Mouse (Mus musculus) testis, adult 2 months (tissue): ENCODE data around the gene Mturn. TPM values are rescaled to one million over a fixed set of nuclear protein-coding genes. Genes with fewer than 3 reads are reported as not detected.
A peak's percentile ranks its signal among the peaks of the same experiment; 100 is the strongest.

Experiments used
- H3K27ac ChIP-seq: fragments of 200-500 bp; 2 replicates; pipeline ENCODE4 v1.5.1; 2012; ENCODE audit warnings: low read depth, low read length; ENCODE audit not compliant: control insufficient read depth, insufficient read depth
- H3K27me3 ChIP-seq: fragments of 200-500 bp; 2 replicates; pipeline ENCODE4 v1.6.1; 2012; ENCODE audit warnings: mild to moderate bottlenecking, low read length, moderate library complexity; ENCODE audit not compliant: control insufficient read depth, insufficient read depth
- H3K36me3 ChIP-seq: fragments of 200-500 bp; 2 replicates; pipeline ENCODE4 v1.6.1; 2012; ENCODE audit warnings: mild to moderate bottlenecking, low read length; ENCODE audit not compliant: control insufficient read depth, insufficient read depth
- H3K4me1 ChIP-seq: fragments of 200-500 bp; 2 replicates; pipeline ENCODE4 v1.6.1; 2012; ENCODE audit warnings: low read length; ENCODE audit not compliant: control insufficient read depth, insufficient read depth
- H3K4me3 ChIP-seq: fragments of 200-500 bp; 2 replicates; pipeline ENCODE4 v1.5.1; 2012; ENCODE audit warnings: low read depth, mild to moderate bottlenecking, low read length, moderate library complexity, mixed read lengths; ENCODE audit not compliant: control insufficient read depth
- CTCF ChIP-seq: fragments of 200-500 bp; IDR thresholded peaks from 2 replicates; pipeline ENCODE4 v1.5.1; 2012; ENCODE audit warnings: low read depth, mild to moderate bottlenecking, inconsistent platforms, low read length, moderate library complexity; ENCODE audit not compliant: control insufficient read depth, insufficient read depth, insufficient replicate concordance
- POLR2A ChIP-seq: fragments of 200-500 bp; IDR thresholded peaks from 2 replicates; pipeline ENCODE4 v1.6.1; 2012; ENCODE audit warnings: low read depth, mild to moderate bottlenecking, inconsistent platforms, low read length, moderate library complexity; ENCODE audit not compliant: control insufficient read depth
- polyA plus RNA-seq: library from polyadenylated mRNA; depleted of rRNA; stranded (reverse); fragments of >200 nt; gene quantifications from 2 replicates; pipeline ENCODE4 v1.2.3, GENCODE M21; 2012

Gene Mturn
- polyA plus RNA-seq, 1 experiment = 5.6 TPM

GRCm38 (mm10) chr6:54699477-54700056, 18.1 kb downstream of the Mturn start:
- peak; percentile 41; the same call in 1 of the 2 replicates for TF ChIP-seq POLR2A
- no peak for TF ChIP-seq CTCF
- Histone ChIP-seq H3K4me3 (peak overlapping the region; percentile 87), H3K27ac (0 out of 2 replicates have a peak overlapping the region, but pooled peaks have one; percentile 40), H3K36me3 (no peaks in the 10 kb centered on the region), H3K4me1 (peaks cover 10% of the 10 kb centered on the region), H3K27me3 (no peaks in the 10 kb centered on the region)

GRCm38 (mm10) chr6:54700516-54700915, 19.1 kb downstream of the Mturn start:
- H3K36me3 ChIP-seq = no peaks in the 10 kb centered on the region
- H3K27me3 ChIP-seq = no peaks in the 10 kb centered on the region
- no peak overlapping the region for H3K27ac ChIP-seq
- TF ChIP-seq CTCF = no peak
- TF ChIP-seq POLR2A = no peak
- peak overlapping the region; percentile 24; the same call in 1 of the 2 replicates for H3K4me3 ChIP-seq
- peaks cover 10% of the 10 kb centered on the region for H3K4me1 ChIP-seq

GRCm38 (mm10) chr6:54701901-54702300, 20.5 kb downstream of the Mturn start:
- Histone ChIP-seq H3K4me3 (no peak overlapping the region), H3K4me1 (peaks cover 12% of the 10 kb centered on the region), H3K27me3 (no peaks in the 10 kb centered on the region), H3K36me3 (no peaks in the 10 kb centered on the region), H3K27ac (no peak overlapping the region)
- no peak for TF ChIP-seq CTCF

- TF ChIP-seq CTCF (no peak), POLR2A (no peak)
- Histone ChIP-seq H3K27me3 (no peaks in the 10 kb centered on the region), H3K4me3 (no peak overlapping the region; the same call in 1 of the 2 replicates), H3K4me1 (peaks cover 12% of the 10 kb centered on the region), H3K36me3 (no peaks in the 10 kb centered on the region), H3K27ac (no peak overlapping the region)
These were observed 22.5 kb downstream of the Mturn start for GRCm38 (mm10) chr6:54703633-54704538.

- Histone ChIP-seq H3K27me3 (no peaks in the 10 kb centered on the region), H3K27ac (no peak overlapping the region), H3K36me3 (no peaks in the 10 kb centered on the region), H3K4me1 (peaks cover 8% of the 10 kb centered on the region), H3K4me3 (peak overlapping the region; percentile 8)
- TF ChIP-seq POLR2A = no peak
- TF ChIP-seq CTCF = no peak
These were observed 23.1 kb downstream of the Mturn start for GRCm38 (mm10) chr6:54704539-54704845.

GRCm38 (mm10) chr6:54704847-54705246, 23.4 kb downstream of the Mturn start:
- Histone ChIP-seq H3K4me1 (peaks cover 8% of the 10 kb centered on the region), H3K36me3 (no peaks in the 10 kb centered on the region), H3K27me3 (no peaks in the 10 kb centered on the region), H3K27ac (no peak overlapping the region), H3K4me3 (peak overlapping the region; percentile 8; the same call in 1 of the 2 replicates)
- TF ChIP-seq POLR2A (no peak), CTCF (no peak)

- Histone ChIP-seq H3K4me1 (peaks cover 8% of the 10 kb centered on the region), H3K36me3 (no peaks in the 10 kb centered on the region), H3K27me3 (no peaks in the 10 kb centered on the region), H3K27ac (no peak overlapping the region), H3K4me3 (no peak overlapping the region)
- TF ChIP-seq POLR2A (0 out of 2 replicates have a peak, but pooled peaks have one; percentile 16), CTCF (peak; percentile 20; the same call in 1 of the 2 replicates)
These were observed 24.0 kb downstream of the Mturn start for GRCm38 (mm10) chr6:54705387-54705909.
